Mouse (Mus musculus) lung, postnatal 0 days (tissue): ENCODE data around the gene Wasf2. TPM values are rescaled to one million over a fixed set of nuclear protein-coding genes. Genes with fewer than 3 reads are reported as not detected.

Source experiments
- ATAC-seq: fragments of 200-750 bp; cut with Nextera tagmentation; 2 replicates; pipeline ENCODE4 v1.8.0; 2017; ENCODE audit warnings: moderate library complexity
- DNase-seq: peaks from one replicate; pipeline ENCODE4 v3.0.0-alpha.2; 2016; ENCODE audit warnings: low spot score
- H3K27ac ChIP-seq: fragments of 300-500 bp; sonication (generic); 2 replicates; pipeline ENCODE4 v1.5.1; 2014; ENCODE audit warnings: antibody characterized with exemption, mild to moderate bottlenecking, low read length, mixed read lengths
- H3K27me3 ChIP-seq: fragments of 300-500 bp; sonication (generic); replicated peaks from 2 replicates; pipeline ENCODE4 v1.6.1; 2014; ENCODE audit warnings: low read length, mixed read lengths; ENCODE audit not compliant: insufficient read depth
- H3K36me3 ChIP-seq: fragments of 300-500 bp; sonication (generic); 2 replicates; pipeline ENCODE4 v1.6.1; 2014; ENCODE audit warnings: low read length, mixed read lengths; ENCODE audit not compliant: insufficient read depth
- H3K4me1 ChIP-seq: fragments of 300-500 bp; sonication (generic); 2 replicates; pipeline ENCODE4 v1.6.1; 2014; ENCODE audit warnings: antibody characterized with exemption, low read depth, low read length, mixed read lengths; ENCODE audit not compliant: insufficient read depth
- H3K4me2 ChIP-seq: fragments of 300-500 bp; sonication (generic); replicated peaks from 2 replicates; pipeline ENCODE4 v1.6.1; 2014; ENCODE audit warnings: low read depth, mild to moderate bottlenecking, low read length, moderate library complexity, mixed read lengths
- H3K4me3 ChIP-seq: fragments of 300-500 bp; sonication (generic); 2 replicates; pipeline ENCODE4 v1.5.1; 2014; ENCODE audit warnings: low read depth, low read length
- H3K9ac ChIP-seq: fragments of 300-500 bp; sonication (generic); replicated peaks from 2 replicates; pipeline ENCODE4 v1.6.1; 2014; ENCODE audit warnings: low read depth, mild to moderate bottlenecking
- H3K9me3 ChIP-seq: fragments of 300-500 bp; sonication (generic); 2 replicates; pipeline ENCODE4 v1.6.1; 2016; ENCODE audit warnings: low read length, mixed read lengths
- CTCF ChIP-seq: IDR thresholded peaks from 2 replicates; pipeline ENCODE4 v1.5.1; 2016; ENCODE audit warnings: antibody characterized with exemption, mild to moderate bottlenecking
- EP300 ChIP-seq: IDR thresholded peaks from 2 replicates; pipeline ENCODE4 v1.6.1; 2016; ENCODE audit warnings: antibody characterized with exemption, mild to moderate bottlenecking, control low read depth
- WGBS: fragments of 180-500 bp; shearing (Covaris S2); extraction: QIAGEN DNeasy Blood & Tissue Kit; methylation state at CpG from one replicate; pipeline ENCODE4 v1.1.7; 2014; 5-methylcytosine and 5-hydroxymethylcytosine counted together
- polyA plus RNA-seq: library from polyadenylated mRNA; unstranded; fragments of >200 nt; fragmentation: Nextera tagmentation; extraction: Ambion mirVana; gene quantifications from 2 replicates; pipeline ENCODE4 v1.2.1, GENCODE M21; 2015

Gene Wasf2
- polyA plus RNA-seq, 1 experiment from 2014 or later: 149 TPM

GRCm38 (mm10) chr4:133114762-133115161 lies 15.5 kb upstream of the Wasf2 start:
- Histone ChIP-seq H3K4me3 (no peak overlapping the region), H3K4me2 (no peak overlapping the region), H3K27ac (no peak overlapping the region), H3K9ac (no peak overlapping the region), H3K36me3 (no peaks in the 10 kb centered on the region), H3K4me1 (0 out of 2 replicates have a peak, but pooled peaks cover 3% of the 10 kb centered on the region), H3K27me3 (no peaks in the 10 kb centered on the region), H3K9me3 (no peaks in the 10 kb centered on the region)
- DNase-seq: no peak
- no peak for ATAC-seq
- TF ChIP-seq CTCF: no peak
- TF ChIP-seq EP300: no peak
- 63% methylated on average over 3 of the region's 3 CpGs for WGBS

GRCm38 (mm10) chr4:133115721-133116429 lies 14.4 kb upstream of the Wasf2 start:
- Histone ChIP-seq H3K27me3 (no peaks in the 10 kb centered on the region), H3K4me2 (no peak overlapping the region), H3K9me3 (no peaks in the 10 kb centered on the region), H3K9ac (no peak overlapping the region), H3K4me1 (peaks cover 3% of the 10 kb centered on the region; the same call in 1 of the 2 replicates), H3K4me3 (no peak overlapping the region), H3K27ac (peak overlapping the region; percentile 94), H3K36me3 (no peaks in the 10 kb centered on the region)
- no peak for DNase-seq
- no peak for ATAC-seq
- WGBS: 80% methylated on average over 14 of the region's 14 CpGs
- TF ChIP-seq EP300 (no peak), CTCF (no peak)

GRCm38 (mm10) chr4:133116756-133117470 lies 13.4 kb upstream of the Wasf2 start:
- H3K27me3 ChIP-seq: no peaks in the 10 kb centered on the region
- 47% methylated on average over 3 of the region's 3 CpGs for WGBS
- H3K4me2 ChIP-seq: 0 out of 2 replicates have a peak overlapping the region, but pooled peaks have one; percentile 11
- ATAC-seq: peak; percentile 34
- peak; percentile 62 for DNase-seq
- H3K4me3 ChIP-seq: no peak overlapping the region
- H3K9me3 ChIP-seq: no peaks in the 10 kb centered on the region
- H3K9ac ChIP-seq: no peak overlapping the region
- TF ChIP-seq EP300: no peak
- H3K36me3 ChIP-seq: no peaks in the 10 kb centered on the region
- H3K4me1 ChIP-seq: peaks cover 4% of the 10 kb centered on the region; the same call in 1 of the 2 replicates
- peak overlapping the region; percentile 94 for H3K27ac ChIP-seq

GRCm38 (mm10) chr4:133117556-133118411 lies 12.5 kb upstream of the Wasf2 start:
- 7% methylated on average over 17 of the region's 18 CpGs for WGBS
- H3K36me3 ChIP-seq: no peaks in the 10 kb centered on the region
- no peak overlapping the region for H3K4me3 ChIP-seq
- H3K4me2 ChIP-seq: peak overlapping the region; percentile 37; the same call in 1 of the 2 replicates
- peaks cover 9% of the 10 kb centered on the region; the same call in 1 of the 2 replicates for H3K4me1 ChIP-seq
- no peak overlapping the region for H3K9ac ChIP-seq
- DNase-seq (peak; percentile 90), ATAC-seq (peak; percentile 81)
- H3K27me3 ChIP-seq: no peaks in the 10 kb centered on the region
- TF ChIP-seq CTCF: 0 out of 2 replicates have a peak, but pooled peaks have one; percentile 8
- peak; percentile 35; the same call in 1 of the 2 replicates for TF ChIP-seq EP300
- H3K9me3 ChIP-seq: no peaks in the 10 kb centered on the region
- H3K27ac ChIP-seq: peak overlapping the region; percentile 94

GRCm38 (mm10) chr4:133118775-133119375 lies 11.4 kb upstream of the Wasf2 start:
- H3K27ac ChIP-seq: 0 out of 2 replicates have a peak overlapping the region, but pooled peaks have one; percentile 32
- no peak overlapping the region for H3K4me2 ChIP-seq
- TF ChIP-seq CTCF (no peak), EP300 (no peak)
- DNase-seq (no peak), ATAC-seq (no peak)
- H3K27me3 ChIP-seq: no peaks in the 10 kb centered on the region
- H3K4me3 ChIP-seq: no peak overlapping the region
- WGBS: 64% methylated on average over 6 of the region's 6 CpGs
- H3K9ac ChIP-seq: no peak overlapping the region
- H3K9me3 ChIP-seq: no peaks in the 10 kb centered on the region
- peaks cover 9% of the 10 kb centered on the region; the same call in 1 of the 2 replicates for H3K4me1 ChIP-seq
- H3K36me3 ChIP-seq: no peaks in the 10 kb centered on the region
